Mouse (Mus musculus): ENCODE data around the gene Tnp2. TPM values are rescaled to one million over a fixed set of nuclear protein-coding genes. Genes with fewer than 3 reads are reported as not detected.

Gene Tnp2
- polyA plus RNA-seq, 1 experiment from 2014 or later: not detected

DNA sequence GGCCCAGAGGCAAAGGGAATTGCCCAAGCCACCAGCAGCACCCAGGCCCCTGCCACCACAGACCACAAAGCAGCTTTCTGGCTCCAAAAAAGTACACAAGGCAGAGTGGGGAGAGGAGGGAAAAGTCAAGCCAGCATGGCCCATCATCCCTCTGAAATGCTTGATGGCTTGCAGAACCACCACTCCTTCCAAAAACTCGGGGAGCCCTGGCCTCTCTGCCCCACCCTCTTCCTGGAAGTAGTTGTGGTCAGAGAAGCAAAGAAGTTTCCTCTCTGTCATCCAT is 5.4 kb downstream of the Tnp2 start:
- ATAC-seq (no peak), DNase-seq (ENCODE audit: low read depth, low spot score) (no peak)
- CTCF ChIA-PET: interaction anchor here (1.3 to 2.5 kb wide), 5 partner anchors 13 to 213 kb away, joined by 3 to 9 read pairs (median 5); no protein-coding TSS in a partner anchor
- in situ Hi-C loops (cut with MboI; ENCODE audit: low pct_unique_long_range_greater_than_20kb): no loop called here
- H3K27me3 ChIP-seq: no peaks in the 10 kb centered on the region
- POLR2A ChIA-PET: interaction anchor here (0.7 kb wide), 1 partner anchor 122 kb away, joined by 3 read pairs; no protein-coding TSS in a partner anchor
- TF ChIP-seq CTCF (IDR thresholded peaks at IDR 0.05): no peak

DNA sequence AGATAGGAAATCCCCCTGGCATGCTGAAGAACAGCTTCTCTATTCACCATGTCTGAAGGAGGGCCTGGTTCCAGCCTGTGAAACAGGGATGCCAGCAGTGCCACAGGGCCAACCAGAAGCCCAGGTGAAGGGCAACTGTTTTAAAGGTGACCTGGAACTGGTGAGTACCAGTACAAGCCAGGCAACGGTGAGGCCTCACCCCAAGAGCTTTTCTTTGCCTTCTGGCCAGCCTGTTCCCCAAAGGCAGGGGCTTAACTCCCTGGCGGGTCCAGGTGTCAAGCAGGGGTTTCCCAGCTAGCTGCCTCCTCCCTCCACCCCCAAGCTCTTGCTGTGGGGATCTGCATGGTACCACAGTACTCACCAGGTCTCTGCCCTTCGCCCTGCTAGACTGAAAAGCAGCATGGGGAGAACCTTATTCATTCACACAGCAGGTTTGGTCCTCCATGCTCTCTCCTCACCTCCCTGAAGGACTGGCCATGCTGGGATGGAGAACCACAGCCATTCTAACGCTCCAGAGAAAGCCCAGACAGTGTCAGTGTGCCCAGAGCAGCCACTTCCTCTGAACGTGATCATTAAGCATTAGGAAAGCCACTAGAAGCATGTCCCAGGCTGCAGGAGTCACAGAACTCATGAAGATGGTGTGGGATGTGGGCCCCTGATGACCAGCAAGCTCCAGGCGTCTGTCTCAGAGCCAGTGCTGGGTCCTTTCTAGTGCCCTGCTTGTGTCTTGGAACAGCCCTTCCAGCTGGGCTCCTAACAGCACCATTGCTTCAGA is 5.9 kb downstream of the Tnp2 start:
- CTCF ChIA-PET: interaction anchor here (0.7 to 2.5 kb wide), 6 partner anchors 13 to 213 kb away, joined by 3 to 9 read pairs (median 4); no protein-coding TSS in a partner anchor
- POLR2A ChIA-PET: interaction anchor here (0.6 to 1.0 kb wide), 3 partner anchors 121 to 930 kb away, joined by 3 read pairs; no protein-coding TSS in a partner anchor
- ATAC-seq (no peak), DNase-seq (ENCODE audit: low read depth, low spot score) (no peak)
- in situ Hi-C loops (cut with MboI; ENCODE audit: low pct_unique_long_range_greater_than_20kb): no loop called here
- no peak for TF ChIP-seq CTCF (IDR thresholded peaks at IDR 0.05)
- no peaks in the 10 kb centered on the region for H3K27me3 ChIP-seq

DNA sequence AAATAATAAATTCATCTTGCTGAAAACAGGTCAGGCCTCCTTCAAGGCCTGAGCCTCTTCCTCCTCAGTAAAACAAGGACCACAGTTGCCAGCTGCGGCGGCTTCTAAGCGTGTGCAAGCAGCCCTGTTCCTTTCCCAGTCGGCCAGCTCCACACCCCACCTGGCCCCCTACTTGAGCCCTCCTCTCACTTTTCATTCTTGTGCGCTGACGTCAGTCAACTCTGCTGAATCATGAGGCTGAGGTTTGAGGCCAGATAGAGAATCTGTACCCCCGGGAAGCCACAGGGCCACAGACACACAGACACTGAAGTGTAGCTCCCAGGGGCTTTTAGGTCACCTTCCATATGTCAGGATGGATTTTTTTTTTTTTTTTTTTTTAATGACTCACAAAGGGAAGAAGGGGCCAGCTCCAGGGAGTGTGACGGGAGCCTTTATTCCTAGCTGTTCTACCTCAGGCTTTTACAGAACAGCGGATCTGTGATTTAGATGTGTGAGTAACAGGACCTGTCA is 6.5 kb downstream of the Tnp2 start:
- CTCF ChIA-PET: interaction anchor here (0.7 to 2.5 kb wide), 7 partner anchors 12 to 212 kb away, joined by 3 to 9 read pairs (median 4); no protein-coding TSS in a partner anchor
- ATAC-seq (peak; percentile 2), DNase-seq (ENCODE audit: low read depth, low spot score) (peak; percentile 68)
- no peaks in the 10 kb centered on the region for H3K27me3 ChIP-seq
- POLR2A ChIA-PET: interaction anchor here (0.6 to 1.0 kb wide), 2 partner anchors 185 to 931 kb away, joined by 3 read pairs; no protein-coding TSS in a partner anchor
- TF ChIP-seq CTCF (IDR thresholded peaks at IDR 0.05): no peak
- in situ Hi-C loops (cut with MboI; ENCODE audit: low pct_unique_long_range_greater_than_20kb): no loop called here

DNA sequence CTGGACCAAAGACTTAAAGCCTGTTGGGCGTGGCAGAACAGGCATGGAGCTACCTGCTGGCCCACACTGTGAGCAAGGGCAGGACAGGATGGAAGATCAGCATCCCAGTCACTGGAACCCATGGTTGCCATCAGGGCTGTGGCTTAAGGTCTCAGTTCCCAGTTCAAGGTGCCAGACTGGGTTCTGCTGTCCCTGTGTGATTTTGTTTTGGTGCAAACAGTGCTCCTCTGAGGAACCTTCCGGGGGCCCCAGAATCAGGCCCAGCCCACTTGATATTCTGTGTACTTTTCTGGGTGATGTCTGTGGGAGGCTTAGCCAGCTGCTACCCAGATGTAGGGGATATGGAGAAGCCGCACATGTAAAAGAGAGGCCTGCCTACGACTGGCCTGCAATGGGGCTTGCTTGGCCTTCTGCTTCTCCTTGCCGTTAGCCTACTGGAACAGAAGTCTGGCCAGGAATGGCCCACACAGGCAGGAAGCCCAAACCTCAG is 7.8 kb downstream of the Tnp2 start:
- TF ChIP-seq CTCF (IDR thresholded peaks at IDR 0.05): no peak
- DNase-seq (ENCODE audit: low read depth, low spot score) (no peak), ATAC-seq (no peak)
- POLR2A ChIA-PET: no interaction called here
- CTCF ChIA-PET: interaction anchor here (1.5 to 2.5 kb wide), 2 partner anchors 66 to 140 kb away, joined by 3 to 9 read pairs; no protein-coding TSS in a partner anchor
- H3K27me3 ChIP-seq: no peaks in the 10 kb centered on the region
- in situ Hi-C loops (cut with MboI; ENCODE audit: low pct_unique_long_range_greater_than_20kb): no loop called here

DNA sequence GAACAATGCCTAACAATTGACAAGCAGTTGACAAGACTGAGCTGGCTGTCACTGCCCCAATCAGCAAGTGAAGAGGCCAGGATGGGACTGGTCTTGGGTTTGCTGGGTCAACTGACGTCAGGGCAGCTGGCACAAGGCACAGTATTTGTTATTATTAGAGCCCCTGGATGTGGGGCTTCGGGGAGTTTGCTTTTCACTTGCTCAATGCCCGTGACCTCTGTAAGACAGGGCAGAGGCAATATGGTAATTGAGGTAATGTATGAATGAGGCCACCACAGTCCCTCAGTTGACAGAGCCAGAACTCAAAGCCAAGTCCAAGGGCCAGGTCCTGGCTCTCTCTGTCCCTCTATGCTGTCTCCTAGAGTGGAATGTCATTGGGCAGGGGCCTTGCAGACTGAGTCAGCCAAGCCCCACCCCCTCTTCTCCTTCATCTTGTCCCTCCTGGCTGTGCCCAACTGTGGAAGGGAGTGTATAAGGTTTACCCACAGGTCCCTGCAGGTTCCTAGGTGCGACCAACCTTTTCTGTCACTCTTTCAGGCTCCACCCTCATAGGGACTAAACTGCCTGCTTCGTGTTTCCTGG is 10.8 kb downstream of the Tnp2 start:
- ChIA-PET CTCF (no interaction called here), POLR2A (no interaction called here)
- ATAC-seq (no peak), DNase-seq (ENCODE audit: low read depth, low spot score) (no peak)
- in situ Hi-C loops (cut with MboI; ENCODE audit: low pct_unique_long_range_greater_than_20kb): no loop called here
- TF ChIP-seq CTCF (IDR thresholded peaks at IDR 0.05): no peak
- no peaks in the 10 kb centered on the region for H3K27me3 ChIP-seq

DNA sequence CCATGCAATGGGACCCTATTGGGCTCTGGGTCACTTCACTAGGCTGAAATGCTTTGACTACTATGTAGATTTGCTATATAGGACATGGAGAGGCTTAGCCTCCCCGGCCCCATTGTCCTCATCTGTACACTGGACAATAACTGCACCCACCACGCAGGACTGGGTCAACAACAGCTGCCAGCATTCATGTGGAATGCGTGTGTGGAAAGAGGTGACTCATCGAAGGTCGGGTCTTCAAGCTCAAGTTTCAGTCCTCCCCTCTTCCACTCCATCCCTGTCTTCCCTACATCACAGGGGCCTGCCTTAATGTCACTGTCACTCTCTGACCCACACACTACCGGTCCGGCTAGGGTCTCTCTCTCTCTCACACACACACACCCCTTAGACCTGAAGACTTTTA is 12.1 kb downstream of the Tnp2 start:
- in situ Hi-C loops (cut with MboI; ENCODE audit: low pct_unique_long_range_greater_than_20kb): no loop called here
- no peaks in the 10 kb centered on the region for H3K27me3 ChIP-seq
- ChIA-PET POLR2A (no interaction called here), CTCF (no interaction called here)
- TF ChIP-seq CTCF (IDR thresholded peaks at IDR 0.05): no peak
- no peak for DNase-seq (ENCODE audit: low read depth, low spot score)
- no peak for ATAC-seq

DNA sequence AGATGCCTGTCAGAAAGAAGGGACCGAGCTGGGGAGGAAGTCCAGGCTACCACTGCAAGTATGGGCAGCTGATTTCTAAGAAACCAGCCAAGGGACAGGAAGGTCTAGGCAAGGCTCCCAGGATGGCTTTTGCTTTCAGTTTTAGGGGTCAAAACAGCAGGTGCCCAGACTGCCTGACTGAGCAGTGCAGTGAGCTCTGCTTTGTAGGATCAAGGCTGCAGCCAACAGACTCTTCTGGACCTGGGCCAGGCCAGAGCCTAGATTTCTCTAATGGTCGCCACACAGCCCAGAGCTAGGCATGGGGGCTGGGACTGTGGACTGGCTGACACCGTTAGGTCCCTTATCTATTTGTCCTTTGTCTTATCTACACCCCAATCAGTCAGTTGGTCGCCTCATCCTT is 13.7 kb downstream of the Tnp2 start:
- TF ChIP-seq CTCF (IDR thresholded peaks at IDR 0.05): no peak
- POLR2A ChIA-PET: no interaction called here
- CTCF ChIA-PET: interaction anchor here (1.2 kb wide), 1 partner anchor 11 kb away, joined by 3 read pairs; the partner anchor contains the start of gene Socs1
- DNase-seq (ENCODE audit: low read depth, low spot score): no peak
- no peak for ATAC-seq
- in situ Hi-C loops (cut with MboI; ENCODE audit: low pct_unique_long_range_greater_than_20kb): no loop called here
- H3K27me3 ChIP-seq: no peaks in the 10 kb centered on the region

DNA sequence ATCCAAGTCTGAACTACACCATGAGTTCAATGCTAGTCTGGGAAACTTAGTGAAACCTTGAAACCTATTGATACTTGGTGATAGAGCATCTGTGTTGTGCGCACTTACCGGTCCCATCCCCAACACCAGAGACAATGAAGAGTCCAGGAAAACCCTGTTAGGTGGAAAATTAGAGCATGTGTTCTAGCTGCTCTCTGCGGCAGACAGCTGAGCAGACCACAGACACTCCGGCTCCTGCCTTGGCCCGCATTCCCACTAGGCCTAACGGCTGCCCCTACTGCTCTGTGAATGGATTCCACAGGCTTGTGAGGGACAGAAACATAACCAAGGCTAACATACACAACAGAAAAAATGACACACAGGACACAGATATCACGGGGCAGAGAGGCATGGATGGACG is 14.9 kb downstream of the Tnp2 start:
- H3K27me3 ChIP-seq: no peaks in the 10 kb centered on the region
- ChIA-PET POLR2A (no interaction called here), CTCF (no interaction called here)
- in situ Hi-C loops (cut with MboI; ENCODE audit: low pct_unique_long_range_greater_than_20kb): no loop called here
- DNase-seq (ENCODE audit: low read depth, low spot score) (no peak), ATAC-seq (no peak)
- TF ChIP-seq CTCF (IDR thresholded peaks at IDR 0.05): no peak

DNA sequence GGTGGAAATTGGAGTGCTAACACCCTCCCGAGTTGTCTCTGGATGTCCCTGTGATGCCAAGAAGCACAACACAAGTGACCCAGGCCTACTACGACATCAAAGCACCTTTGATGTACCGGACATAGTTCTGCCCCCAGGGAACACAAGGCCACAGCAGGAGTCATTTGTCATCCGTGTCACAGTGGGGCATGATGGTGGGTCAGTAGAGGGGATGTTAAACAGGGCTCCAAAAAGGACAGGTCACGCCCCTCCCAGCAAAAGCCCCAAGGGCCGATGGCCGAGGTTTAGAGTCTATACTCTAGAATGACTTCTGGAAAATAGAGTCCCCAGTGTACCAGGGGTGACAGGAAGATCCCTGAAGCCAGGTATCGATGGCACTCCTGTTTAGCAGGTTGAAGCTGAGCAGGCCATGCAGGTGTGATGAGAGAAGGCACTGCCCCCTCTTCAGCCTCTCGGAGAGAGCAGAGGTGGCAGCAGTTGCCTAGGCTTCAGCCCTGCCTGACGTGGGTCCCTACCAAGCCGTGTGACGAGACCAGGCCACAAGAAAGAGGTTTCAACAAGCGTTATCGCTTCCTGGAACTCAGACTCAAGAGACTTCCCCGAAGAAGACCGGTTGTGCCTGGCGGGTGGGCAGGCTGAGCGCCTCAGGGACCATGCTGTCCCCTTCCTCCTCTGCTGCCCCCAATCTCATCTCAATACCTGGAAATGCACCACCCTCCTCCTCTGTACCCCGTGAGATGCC is 16.5 kb downstream of the Tnp2 start:
- no peak for TF ChIP-seq CTCF (IDR thresholded peaks at IDR 0.05)

DNA sequence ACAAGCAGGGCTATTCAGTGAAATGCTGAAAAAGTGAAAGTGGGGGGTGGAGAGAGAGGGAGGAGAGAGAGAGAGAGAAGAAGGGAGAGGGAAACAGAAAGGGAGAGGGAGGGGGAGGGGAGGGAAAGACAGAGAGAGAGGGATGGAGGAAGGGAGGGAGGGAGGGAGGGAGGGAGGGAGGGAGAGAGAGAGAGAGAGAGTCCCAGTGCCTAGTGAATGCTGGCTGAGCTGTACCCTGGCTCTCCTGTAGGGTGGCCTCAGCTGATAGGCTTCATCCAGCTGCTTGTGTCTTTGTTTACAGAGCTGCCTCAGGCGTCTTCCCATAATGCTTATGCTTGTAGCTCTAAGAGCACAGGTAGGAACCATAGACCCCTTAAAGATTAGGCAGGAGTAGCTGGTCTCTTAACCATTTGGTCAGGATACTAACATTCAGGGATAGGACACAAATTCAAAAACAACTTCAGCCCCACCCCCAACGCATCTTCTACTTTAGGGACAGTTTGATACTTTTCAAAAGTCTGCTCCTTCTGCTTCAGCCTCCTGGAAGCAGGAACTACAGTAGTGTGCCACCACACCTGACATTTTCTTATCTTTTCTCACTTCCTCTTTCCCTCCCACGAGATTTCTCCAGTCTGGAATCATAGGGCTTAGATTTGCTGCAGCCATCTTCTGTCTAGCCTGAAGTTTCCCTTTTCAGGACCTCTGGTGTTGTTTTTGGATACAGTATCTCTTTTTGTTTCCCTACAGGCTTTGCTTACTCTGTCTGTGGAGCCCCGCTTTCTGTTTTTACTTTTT is 17.7 kb downstream of the Tnp2 start:
- ChIA-PET POLR2A (no interaction called here), CTCF (interaction anchor here (1.2 to 1.3 kb wide), 2 partner anchors 11 to 15 kb away, joined by 3 to 5 read pairs; no protein-coding TSS in a partner anchor)
- H3K27me3 ChIP-seq: no peaks in the 10 kb centered on the region
- ATAC-seq: no peak
- no peak for DNase-seq (ENCODE audit: low read depth, low spot score)
- no peak for TF ChIP-seq CTCF (IDR thresholded peaks at IDR 0.05)
- in situ Hi-C loops (cut with MboI; ENCODE audit: low pct_unique_long_range_greater_than_20kb): no loop called here

More for the DNA sequence above, 16.5 kb downstream of the Tnp2 start:
- CTCF ChIA-PET: no interaction called here
- POLR2A ChIA-PET: no interaction called here
- no peaks in the 10 kb centered on the region for H3K27me3 ChIP-seq
- DNase-seq (ENCODE audit: low read depth, low spot score): no peak
- in situ Hi-C loops (cut with MboI; ENCODE audit: low pct_unique_long_range_greater_than_20kb): no loop called here
- no peak for ATAC-seq

Measured in Patski (cell line).